Mouse (Mus musculus): ENCODE results near the gene Adgrd1. TPM values are rescaled to one million over a fixed set of nuclear protein-coding genes. Genes with fewer than 3 reads are reported as not detected.

The Adgrd1 gene
- total RNA-seq, 2 experiments from 2014 or later, result 2.1 to 2.9 TPM

DNA sequence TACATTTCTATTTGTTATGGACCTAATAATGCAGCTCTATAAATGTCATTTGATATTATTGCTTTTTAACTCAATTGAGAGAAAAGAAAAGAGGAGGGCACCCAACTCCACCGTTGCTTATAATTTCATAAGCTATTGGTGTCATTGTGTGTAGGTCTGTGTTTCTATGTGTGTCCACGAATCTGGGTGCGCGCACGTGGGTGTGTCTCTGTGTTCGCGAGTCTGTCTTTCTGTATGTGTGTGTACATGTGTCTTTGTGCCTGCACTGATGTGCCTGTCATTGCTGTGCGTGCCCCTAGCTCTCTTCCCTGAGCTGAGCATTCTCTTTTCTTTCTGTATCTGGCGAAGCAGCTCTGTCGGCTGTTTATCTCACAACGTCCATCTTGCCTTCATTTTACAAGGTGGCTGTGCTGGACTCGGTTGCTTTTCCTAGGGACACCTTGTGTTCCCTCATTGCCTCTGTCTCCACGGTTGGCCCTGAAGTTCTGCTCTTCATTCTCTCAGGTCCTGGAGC lies 84.2 kb downstream of the Adgrd1 start:
- DNase-seq (ENCODE audit: low spot score in 2 of 2), result no peak
- intact Hi-C loops (cut with DNase I), result no loop called here

GRCm38 (mm10) chr5:129181450-129181849 lies 84.9 kb downstream of the Adgrd1 start:
- intact Hi-C loops (cut with DNase I), result no loop called here
- no peak for DNase-seq (ENCODE audit: low spot score in 2 of 2)

DNA sequence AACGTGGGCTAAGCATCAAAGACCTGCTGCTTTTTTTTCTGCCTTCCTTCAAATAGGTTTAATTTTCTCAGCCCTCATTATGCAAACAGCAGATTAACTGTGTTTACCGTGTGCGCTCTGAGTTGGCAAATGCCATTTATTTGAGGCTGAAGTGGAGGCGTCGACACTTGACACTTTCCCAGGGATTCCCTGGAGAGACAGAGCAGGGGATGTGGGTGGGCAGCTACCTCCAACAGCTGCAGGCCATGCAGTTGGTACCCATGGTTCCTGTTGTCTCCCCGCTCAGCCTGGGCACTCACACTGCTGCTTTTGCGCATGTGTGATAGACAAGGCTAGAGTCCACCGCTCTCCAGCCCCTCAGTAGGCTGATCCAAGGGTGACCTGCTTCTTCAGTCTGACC lies 86.0 kb downstream of the Adgrd1 start:
- intact Hi-C loops (cut with DNase I), result no loop called here
- no peak for DNase-seq (ENCODE audit: low spot score in 2 of 2)

- DNase-seq (ENCODE audit: low spot score in 2 of 2), result peak in 1 of 2 experiments; percentile 37
- intact Hi-C loops (cut with DNase I), result no loop called here
Observed at GRCm38 (mm10) chr5:129186260-129186659, 89.7 kb downstream of the Adgrd1 start.

GRCm38 (mm10) chr5:129186926-129187325 lies 90.4 kb downstream of the Adgrd1 start:
- intact Hi-C loops (cut with DNase I), result no loop called here
- no peak for DNase-seq (ENCODE audit: low spot score in 2 of 2)

DNA sequence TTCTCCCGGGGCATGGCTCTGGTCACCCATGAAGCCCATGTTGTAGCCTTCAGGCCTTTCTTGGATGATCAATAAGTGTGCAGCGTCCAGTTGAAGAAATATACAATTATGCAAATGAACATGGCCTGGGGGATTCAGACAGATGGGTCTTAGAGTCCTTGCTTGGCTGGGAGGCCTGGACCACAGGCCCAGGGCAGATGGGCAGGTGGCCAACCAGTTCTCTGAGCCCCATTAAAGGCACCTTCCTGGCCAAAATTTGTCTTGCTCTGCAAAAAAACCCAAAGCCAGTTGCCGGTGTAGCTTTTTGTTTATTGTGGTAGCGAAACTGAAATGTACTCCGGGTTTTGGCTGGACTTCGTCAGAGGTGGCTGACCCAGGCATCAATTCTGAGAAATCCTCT lies 92.5 kb downstream of the Adgrd1 start:
- DNase-seq (ENCODE audit: low spot score in 2 of 2), result no peak
- intact Hi-C loops (cut with DNase I), result no loop called here

- intact Hi-C loops (cut with DNase I), result no loop called here
- no peak for DNase-seq (ENCODE audit: low spot score in 2 of 2)
Observed at GRCm38 (mm10) chr5:129190077-129190476, 93.5 kb downstream of the Adgrd1 start.

DNA sequence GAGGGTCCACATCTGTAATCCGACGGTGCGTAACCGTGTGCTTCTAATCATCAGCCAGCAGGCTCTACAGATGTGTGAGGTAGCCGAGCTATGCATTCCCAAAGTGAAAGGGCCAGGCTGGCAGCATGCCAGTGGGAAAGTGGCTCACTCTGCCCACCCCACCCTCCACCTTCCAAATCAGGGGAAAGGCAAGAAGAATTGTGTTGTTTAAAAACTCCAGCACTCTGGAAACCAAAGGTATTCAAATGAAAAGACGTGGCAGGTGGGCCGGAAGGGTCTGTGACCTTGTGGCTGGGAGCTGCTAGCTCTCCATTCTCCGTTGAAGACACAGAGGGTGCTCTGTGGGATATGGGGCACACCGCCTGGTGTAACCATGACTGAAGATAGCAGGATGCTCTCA lies 100.0 kb downstream of the Adgrd1 start:
- DNase-seq (ENCODE audit: low spot score in 2 of 2), result no peak
- intact Hi-C loops (cut with DNase I), result no loop called here

DNA sequence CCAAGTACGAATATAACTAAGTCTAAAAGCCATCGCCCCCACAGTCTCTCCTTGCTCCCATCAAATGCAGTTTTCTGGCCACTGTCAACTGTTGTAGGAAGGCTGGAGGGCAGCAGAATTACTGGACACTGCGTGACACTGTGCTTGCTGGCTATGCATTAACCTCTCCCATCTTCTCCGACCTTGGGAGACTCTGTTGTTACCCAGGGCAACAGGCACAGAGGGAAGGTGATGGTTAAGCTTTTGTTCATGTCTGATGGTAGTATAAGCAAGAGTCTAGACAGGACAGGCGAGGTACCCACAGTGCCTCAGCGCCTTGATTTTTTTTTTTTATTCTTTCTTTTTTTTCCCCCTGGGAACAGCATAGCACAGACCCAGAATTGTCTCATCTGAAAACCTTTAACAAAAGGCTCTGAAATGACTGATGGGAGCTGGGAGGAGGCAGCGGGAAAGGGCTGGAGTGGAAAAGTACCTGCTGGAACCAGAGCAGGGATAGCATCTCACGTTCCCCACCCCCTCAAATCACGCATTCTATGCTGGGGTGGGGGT lies 100.5 kb downstream of the Adgrd1 start:
- intact Hi-C loops (cut with DNase I), result no loop called here
- no peak for DNase-seq (ENCODE audit: low spot score in 2 of 2)

DNA sequence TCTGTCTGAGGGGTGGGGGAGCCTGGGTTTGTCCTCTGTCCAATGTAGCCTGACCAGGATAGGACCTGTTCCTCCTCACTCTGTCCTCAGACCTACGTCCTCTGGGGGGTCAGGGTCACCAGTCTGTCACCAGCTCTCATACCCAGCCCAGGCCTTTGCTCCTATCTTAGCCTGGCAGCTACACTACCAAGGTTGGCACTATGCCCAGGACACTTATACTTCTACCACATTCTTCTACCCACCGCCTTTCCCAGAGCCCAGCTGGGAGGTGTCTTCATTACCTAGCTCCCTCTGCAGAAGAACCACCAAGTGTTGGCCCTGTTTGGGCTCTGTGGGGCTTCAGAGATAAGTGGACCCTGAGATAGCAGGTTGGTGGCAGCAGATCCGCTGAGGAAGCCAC lies 103.6 kb downstream of the Adgrd1 start:
- intact Hi-C loops (cut with DNase I), result no loop called here

DNA sequence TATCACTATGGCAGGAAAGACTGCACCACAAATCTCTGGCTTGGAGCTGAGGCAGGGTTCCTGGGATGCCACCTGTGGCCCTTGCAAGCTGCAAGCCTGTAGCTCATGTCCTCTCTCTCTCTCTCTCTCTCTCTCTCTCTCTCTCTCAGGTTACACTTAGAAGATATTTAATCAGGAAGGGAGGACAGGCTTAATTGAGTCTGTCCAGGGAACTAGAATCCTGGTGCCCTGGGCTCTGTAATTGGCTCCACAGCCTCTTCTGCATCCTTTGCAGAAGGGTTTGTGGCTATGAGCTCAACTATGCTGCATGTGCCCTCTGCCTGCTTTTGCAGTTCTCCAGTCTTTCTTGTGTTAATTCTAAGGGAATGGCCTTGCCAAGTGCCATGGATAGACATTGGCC lies 111.7 kb downstream of the Adgrd1 start:
- intact Hi-C loops (cut with DNase I), result no loop called here
- no peak for DNase-seq (ENCODE audit: low spot score in 2 of 2)

More for the DNA sequence above, 103.6 kb downstream of the Adgrd1 start:
- no peak for DNase-seq (ENCODE audit: low spot score in 2 of 2)

DNA sequence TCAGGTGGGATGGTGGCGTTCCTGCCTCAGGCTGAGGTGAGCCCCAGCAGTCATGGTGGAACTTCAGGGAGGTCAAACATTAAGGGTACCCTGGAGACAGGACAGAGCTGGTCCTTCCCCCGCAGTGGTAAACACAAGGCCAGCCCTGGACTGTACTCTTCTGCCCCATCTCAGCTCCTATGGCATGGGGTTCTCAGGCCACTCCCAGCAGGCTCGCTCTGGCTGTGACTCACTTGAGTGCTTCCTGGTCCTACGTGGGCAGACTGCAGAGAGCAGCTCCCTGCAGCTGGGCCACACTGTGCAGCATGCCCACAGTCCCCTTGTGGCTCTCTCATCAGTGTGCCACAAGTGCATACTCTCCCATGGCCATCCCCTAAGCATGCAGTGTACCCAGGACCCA lies 112.3 kb downstream of the Adgrd1 start:
- no peak for DNase-seq (ENCODE audit: low spot score in 2 of 2)
- intact Hi-C loops (cut with DNase I), result no loop called here

DNA sequence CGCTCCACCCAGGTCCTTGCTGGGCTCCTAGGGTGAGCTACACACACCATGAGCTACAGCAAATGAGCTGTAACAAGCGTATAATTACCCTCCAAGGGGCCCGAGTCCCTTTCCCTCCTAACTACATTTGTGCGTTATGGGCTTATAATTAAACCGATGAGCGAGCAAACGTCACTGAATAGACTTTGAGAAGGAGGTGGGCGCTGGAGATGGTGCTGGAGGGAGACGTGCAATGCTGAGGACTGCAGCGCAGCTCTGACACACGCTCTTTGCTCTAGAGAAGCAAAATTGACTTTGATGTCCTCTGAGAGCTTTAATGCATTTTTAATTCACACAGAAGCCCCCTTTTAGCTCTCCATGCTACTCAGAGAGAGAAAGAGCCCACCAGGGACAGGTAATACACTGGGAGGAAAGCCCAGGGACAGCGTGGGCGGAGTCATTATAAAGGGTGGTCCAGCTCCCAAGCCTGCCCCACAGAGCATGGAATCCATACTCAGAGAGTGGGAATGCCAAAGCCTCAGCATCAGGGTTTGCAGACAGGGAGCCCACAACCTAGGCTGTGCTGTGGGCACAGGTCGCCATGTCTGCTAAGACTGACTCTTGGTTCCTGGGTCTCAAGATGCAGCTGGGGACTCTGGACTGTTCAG lies 115.0 kb downstream of the Adgrd1 start:
- DNase-seq (ENCODE audit: low spot score in 2 of 2), result no peak
- intact Hi-C loops (cut with DNase I), result no loop called here

DNA sequence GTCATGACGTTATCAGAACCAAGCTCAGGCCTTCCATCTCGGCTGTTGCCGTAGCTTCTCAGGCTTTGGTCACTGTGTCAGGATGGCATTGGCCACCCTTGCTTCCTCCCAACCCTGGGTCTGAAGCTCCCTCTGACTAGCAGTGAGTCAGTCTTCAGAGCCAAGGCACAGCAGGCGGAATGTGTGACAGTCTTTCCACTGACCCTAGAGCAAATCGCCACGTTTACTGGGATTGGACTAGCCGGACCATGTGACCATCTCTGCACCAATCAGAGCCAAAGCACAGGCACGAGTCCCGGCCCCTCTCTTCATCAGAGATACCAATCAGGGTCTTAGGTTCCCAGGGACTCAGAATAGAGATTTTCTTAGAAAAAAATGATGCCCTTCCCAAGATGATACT lies 117.5 kb downstream of the Adgrd1 start:
- no peak for DNase-seq (ENCODE audit: low spot score in 2 of 2)
- intact Hi-C loops (cut with DNase I), result no loop called here

DNA sequence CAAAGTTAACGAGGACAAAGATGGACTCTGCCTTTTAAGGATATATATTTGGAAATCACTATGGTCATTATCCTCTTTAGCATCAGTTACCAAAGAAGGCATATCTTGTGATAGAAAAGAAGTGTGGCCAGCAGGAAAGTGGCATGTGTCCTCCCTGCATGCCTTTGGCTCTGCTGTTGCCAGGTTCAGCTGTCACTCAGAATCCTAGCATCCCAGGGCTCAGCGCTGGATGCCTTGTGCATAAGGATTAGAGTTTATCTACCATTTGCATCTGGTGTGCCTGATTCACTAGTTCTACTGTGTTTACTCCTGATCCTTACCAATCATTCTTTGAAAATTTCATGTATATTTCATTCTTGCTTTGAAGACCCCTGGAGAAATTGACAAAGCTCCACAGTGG lies 119.5 kb downstream of the Adgrd1 start:
- no peak for DNase-seq (ENCODE audit: low spot score in 2 of 2)
- intact Hi-C loops (cut with DNase I), result no loop called here

DNA sequence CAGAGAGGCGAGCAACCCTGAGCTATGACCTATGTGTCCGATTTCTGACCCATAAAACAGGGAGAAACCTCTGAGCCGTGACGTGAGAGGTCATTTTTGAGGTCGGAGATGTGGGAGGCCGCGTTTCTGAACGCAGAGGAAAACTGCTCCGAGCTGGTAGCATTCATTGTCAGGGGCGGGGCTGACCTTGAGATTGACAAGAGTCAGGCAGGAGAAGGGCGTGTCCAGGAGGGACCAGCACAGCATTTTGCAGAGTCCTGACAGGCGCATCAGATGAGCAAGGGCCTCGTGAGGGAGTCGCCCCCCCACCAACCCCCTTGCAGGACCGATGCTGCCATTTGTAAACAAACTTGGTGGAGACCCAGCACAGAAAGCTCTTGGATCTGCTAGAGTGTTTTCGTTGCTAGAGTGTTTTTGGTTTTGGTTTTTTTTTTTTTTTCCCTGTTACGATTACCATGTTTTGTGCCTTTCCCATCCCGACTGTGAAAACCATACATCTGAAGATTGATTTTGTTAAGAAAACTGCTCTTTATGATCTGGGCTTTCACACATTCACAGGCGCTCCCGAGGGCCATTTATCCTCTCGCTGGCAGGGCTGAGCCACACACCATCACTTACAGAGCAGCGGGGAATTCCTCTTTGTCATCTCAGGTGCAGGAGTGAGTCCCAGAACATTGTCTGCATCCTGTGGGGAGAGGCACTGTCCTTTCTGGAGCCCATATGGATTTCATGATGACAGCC lies 121.1 kb downstream of the Adgrd1 start:
- DNase-seq (ENCODE audit: low spot score in 2 of 2), result no peak
- intact Hi-C loops (cut with DNase I), result no loop called here

GRCm38 (mm10) chr5:129218222-129218505 lies 121.6 kb downstream of the Adgrd1 start:
- DNase-seq (ENCODE audit: low spot score in 2 of 2), result no peak
- intact Hi-C loops (cut with DNase I), result no loop called here

- intact Hi-C loops (cut with DNase I), result no loop called here
- DNase-seq (ENCODE audit: low spot score in 2 of 2), result no peak
Observed at GRCm38 (mm10) chr5:129218537-129218981, 122.0 kb downstream of the Adgrd1 start.

- no peak for DNase-seq (ENCODE audit: low spot score in 2 of 2)
- intact Hi-C loops (cut with DNase I), result no loop called here
Observed at GRCm38 (mm10) chr5:129219178-129219760, 122.7 kb downstream of the Adgrd1 start.

DNA sequence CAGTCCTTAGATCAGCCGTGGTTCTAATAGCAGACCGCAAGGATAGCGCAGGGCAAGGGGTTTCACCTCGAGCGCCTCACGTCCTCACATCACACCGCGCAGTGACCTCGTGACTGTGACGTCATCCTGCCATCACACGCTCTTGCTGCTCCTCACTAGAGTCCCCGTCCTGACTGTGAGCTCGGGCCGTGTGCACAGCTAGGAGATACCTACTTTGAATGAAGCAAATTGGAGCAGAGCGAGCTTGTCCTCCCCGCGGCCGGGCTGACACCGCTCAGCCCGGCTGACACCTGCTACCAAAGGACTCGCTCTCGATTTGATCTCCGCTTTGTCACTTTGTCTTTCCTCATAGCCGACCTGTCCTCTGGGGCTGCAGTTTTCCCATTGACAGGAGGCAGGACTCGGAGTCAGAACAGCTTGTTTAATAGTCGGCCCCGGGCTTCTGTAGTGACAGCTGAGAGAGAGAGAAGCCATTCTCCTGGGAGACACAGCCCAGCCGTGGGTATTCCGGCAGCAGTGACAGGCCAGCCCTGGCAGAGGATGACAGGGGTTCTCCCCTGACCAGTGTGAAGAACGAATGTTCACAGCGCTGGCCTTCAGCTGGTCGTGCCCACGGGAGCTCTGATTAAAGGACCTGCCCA lies 129.4 kb downstream of the Adgrd1 start:
- no peak for DNase-seq (ENCODE audit: low spot score in 2 of 2)
- intact Hi-C loops (cut with DNase I), result no loop called here
